Mouse (Mus musculus) myocyte (in vitro differentiated cells): ENCODE data around the gene Med7. TPM values are rescaled to one million over a fixed set of nuclear protein-coding genes. Genes with fewer than 3 reads are reported as not detected.

Source experiments
- H3K27me3 ChIP-seq: one replicate; pipeline ENCODE4 v1.6.1; 2011; ENCODE audit not compliant: control insufficient read depth, insufficient read depth, insufficient read length
- H3K36me3 ChIP-seq: one replicate; pipeline ENCODE4 v1.6.1; 2011; ENCODE audit not compliant: control insufficient read depth, insufficient read depth
- H3K4me2 ChIP-seq: one replicate; pipeline ENCODE4 v1.6.1; 2011; ENCODE audit warnings: low read depth, control low read depth
- H3K4me3 ChIP-seq: one replicate; pipeline ENCODE4 v1.5.1; 2011; ENCODE audit warnings: mild to moderate bottlenecking, control low read depth, moderate library complexity
- H3K79me2 ChIP-seq: one replicate; pipeline ENCODE4 v1.6.1; 2011; ENCODE audit not compliant: control insufficient read depth, insufficient read depth
- H3ac ChIP-seq: one replicate; pipeline ENCODE4 v1.6.1; 2011; ENCODE audit not compliant: control insufficient read depth, insufficient read length
- CEBPB ChIP-seq: IDR thresholded peaks from 2 replicates; pipeline ENCODE4 v1.6.1; 2011; ENCODE audit warnings: mild to moderate bottlenecking, moderate library complexity; ENCODE audit not compliant: poor library complexity, insufficient read depth, severe bottlenecking
- E2F4 ChIP-seq: IDR thresholded peaks from one replicate; pipeline ENCODE4 v1.6.1; 2011; ENCODE audit warnings: mild to moderate bottlenecking, control low read depth, moderate library complexity; ENCODE audit not compliant: insufficient read depth
- MAX ChIP-seq: IDR thresholded peaks from one replicate; pipeline ENCODE4 v1.6.1; 2011; ENCODE audit warnings: low read depth, mild to moderate bottlenecking, control low read depth
- MYOD1 ChIP-seq, 3 experiments: IDR thresholded peaks; one replicate each; pipeline ENCODE4 v1.6.1; 2011; ENCODE audit warnings: control low read depth in 2 of 3, low read depth in 2 of 3, mild to moderate bottlenecking in 2 of 3, moderate library complexity in 1 of 3; ENCODE audit not compliant: insufficient read length in 2 of 3, control insufficient read depth in 1 of 3
- MYOG ChIP-seq, 3 experiments: IDR thresholded peaks; one replicate each; pipeline ENCODE4 v1.6.1; 2011; ENCODE audit warnings: control low read depth in 2 of 3, low read depth in 2 of 3, mild to moderate bottlenecking in 2 of 3; ENCODE audit not compliant: insufficient read length in 2 of 3, control insufficient read depth in 1 of 3, insufficient read depth in 1 of 3
- POLR2A ChIP-seq: IDR thresholded peaks from one replicate; pipeline ENCODE4 v1.6.1; 2011; ENCODE audit warnings: low read depth, mild to moderate bottlenecking, control low read depth, moderate library complexity; ENCODE audit not compliant: insufficient read length
- POLR2AphosphoS2 ChIP-seq: IDR thresholded peaks from one replicate; pipeline ENCODE4 v1.6.1; 2011; ENCODE audit warnings: low read depth, control low read depth; ENCODE audit not compliant: insufficient read length
- REST ChIP-seq: IDR thresholded peaks from one replicate; pipeline ENCODE4 v1.6.1; 2011; ENCODE audit warnings: mild to moderate bottlenecking, control low read depth, moderate library complexity; ENCODE audit not compliant: insufficient read depth, insufficient read length
- SRF ChIP-seq: IDR thresholded peaks from one replicate; pipeline ENCODE4 v1.6.1; 2011; ENCODE audit warnings: low read depth; ENCODE audit not compliant: control insufficient read depth, insufficient read length
- TCF12 ChIP-seq: IDR thresholded peaks from one replicate; pipeline ENCODE4 v1.6.1; 2011; ENCODE audit warnings: mild to moderate bottlenecking, control low read depth; ENCODE audit not compliant: poor library complexity, insufficient read depth, severe bottlenecking
- TCF3 ChIP-seq: IDR thresholded peaks from one replicate; pipeline ENCODE4 v1.6.1; 2011; ENCODE audit warnings: low read depth, control low read depth; ENCODE audit not compliant: insufficient read length
- USF1 ChIP-seq: IDR thresholded peaks from one replicate; pipeline ENCODE4 v1.6.1; 2011; ENCODE audit warnings: low read depth, mild to moderate bottlenecking, control low read depth, moderate library complexity
- polyA plus RNA-seq: library from polyadenylated mRNA; unstranded; fragments of >200 nt; fragmentation: generic; extraction: Trizol; gene quantifications from one replicate; pipeline ENCODE4 v1.2.1, GENCODE M21; 2012; ENCODE audit warnings: missing spikeins

Med7 gene
- polyA plus RNA-seq, 1 experiment: 33.1 TPM

DNA sequence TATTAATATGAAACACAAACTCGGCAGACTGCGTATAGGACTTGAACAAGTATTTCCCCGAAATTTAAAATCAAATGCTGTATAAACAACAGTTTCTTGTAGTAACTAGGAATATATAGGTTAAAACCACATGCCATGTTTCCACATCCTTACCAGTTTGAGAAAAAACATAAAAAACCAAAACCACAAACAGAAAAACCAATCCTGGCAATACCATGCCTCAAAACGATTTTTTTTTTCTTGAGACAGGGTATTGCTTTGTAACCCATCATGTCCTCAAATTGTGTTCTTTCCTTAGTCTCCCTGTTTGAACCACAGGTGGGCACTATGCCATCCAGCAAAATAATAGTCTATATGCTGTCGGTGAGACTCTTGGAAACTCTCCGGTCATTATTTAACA, 9.4 kb downstream of the Med7 start:
- Histone ChIP-seq H3K4me2 (no peak overlapping the region), H3K36me3 (peaks cover 25% of the 10 kb centered on the region), H3K4me3 (no peak overlapping the region), H3ac (no peak overlapping the region), H3K79me2 (no peaks in the 10 kb centered on the region), H3K27me3 (no peaks in the 10 kb centered on the region)
- TF ChIP-seq REST: no peak
- no peak for TF ChIP-seq USF1
- no peak for TF ChIP-seq POLR2AphosphoS2
- TF ChIP-seq CEBPB: no peak
- TF ChIP-seq MYOG (IDR thresholded peaks at IDR 0.05; ENCODE audit: control insufficient read depth in 1 of 3, insufficient read depth in 1 of 3, insufficient read length in 2 of 3, low read depth in 2 of 3): no peak
- no peak for TF ChIP-seq MYOD1 (IDR thresholded peaks at IDR 0.05; ENCODE audit: control insufficient read depth in 1 of 3, insufficient read length in 2 of 3, low read depth in 2 of 3)
- TF ChIP-seq POLR2A: no peak
- no peak for TF ChIP-seq MAX
- TF ChIP-seq SRF: no peak
- TF ChIP-seq TCF12: no peak
- no peak for TF ChIP-seq TCF3
- no peak for TF ChIP-seq E2F4

DNA sequence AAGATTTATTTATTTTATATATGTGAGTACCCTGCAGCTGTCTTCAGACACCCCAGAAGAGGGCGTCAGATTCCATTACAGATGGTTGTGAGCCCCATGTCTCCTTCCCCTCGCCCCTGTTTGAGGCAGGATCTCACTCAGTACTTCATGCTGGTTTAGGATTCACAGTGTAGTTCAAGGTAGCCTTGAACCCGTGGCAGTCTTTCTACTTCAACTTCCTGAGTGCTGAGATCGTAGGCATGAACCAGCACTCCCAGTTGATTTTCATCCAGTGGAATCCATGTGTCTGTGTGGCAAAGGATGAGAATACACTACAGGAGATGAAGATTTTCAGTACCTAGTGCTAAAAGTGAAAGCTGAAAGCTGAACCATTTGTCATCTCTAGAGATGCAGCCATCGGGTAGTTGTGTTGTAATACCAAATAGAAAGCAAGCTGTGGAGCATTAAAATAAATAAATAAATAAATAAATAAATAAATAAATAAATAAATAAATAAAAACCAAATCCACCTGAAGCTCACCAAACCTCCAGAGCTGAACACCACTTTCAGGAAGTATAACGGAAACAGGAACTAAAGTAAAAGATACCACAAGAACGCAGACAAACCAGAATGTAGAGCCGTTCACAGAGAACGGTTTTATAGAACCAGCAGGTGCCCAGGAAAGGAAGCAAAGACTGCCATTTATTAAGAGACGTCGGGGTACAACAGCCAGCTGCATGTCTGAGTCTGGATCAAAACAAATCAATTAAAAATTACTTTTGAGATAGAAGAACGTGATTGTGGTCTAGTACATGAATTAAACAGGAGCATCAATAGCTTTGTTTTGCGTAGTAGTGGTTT, 11.1 kb downstream of the Med7 start:
- H3K27me3 ChIP-seq: no peaks in the 10 kb centered on the region
- H3K36me3 ChIP-seq: peaks cover 15% of the 10 kb centered on the region
- no peak overlapping the region for H3K4me3 ChIP-seq
- no peak for TF ChIP-seq E2F4
- TF ChIP-seq SRF: no peak
- no peak for TF ChIP-seq MYOG (IDR thresholded peaks at IDR 0.05; ENCODE audit: control insufficient read depth in 1 of 3, insufficient read depth in 1 of 3, insufficient read length in 2 of 3, low read depth in 2 of 3)
- no peak for TF ChIP-seq TCF3
- TF ChIP-seq POLR2A: no peak
- no peak for TF ChIP-seq USF1
- no peak for TF ChIP-seq CEBPB
- no peak for TF ChIP-seq TCF12
- no peak for TF ChIP-seq POLR2AphosphoS2
- no peak for TF ChIP-seq MYOD1 (IDR thresholded peaks at IDR 0.05; ENCODE audit: control insufficient read depth in 1 of 3, insufficient read length in 2 of 3, low read depth in 2 of 3)
- no peak overlapping the region for H3K4me2 ChIP-seq
- no peak overlapping the region for H3ac ChIP-seq
- no peaks in the 10 kb centered on the region for H3K79me2 ChIP-seq

DNA sequence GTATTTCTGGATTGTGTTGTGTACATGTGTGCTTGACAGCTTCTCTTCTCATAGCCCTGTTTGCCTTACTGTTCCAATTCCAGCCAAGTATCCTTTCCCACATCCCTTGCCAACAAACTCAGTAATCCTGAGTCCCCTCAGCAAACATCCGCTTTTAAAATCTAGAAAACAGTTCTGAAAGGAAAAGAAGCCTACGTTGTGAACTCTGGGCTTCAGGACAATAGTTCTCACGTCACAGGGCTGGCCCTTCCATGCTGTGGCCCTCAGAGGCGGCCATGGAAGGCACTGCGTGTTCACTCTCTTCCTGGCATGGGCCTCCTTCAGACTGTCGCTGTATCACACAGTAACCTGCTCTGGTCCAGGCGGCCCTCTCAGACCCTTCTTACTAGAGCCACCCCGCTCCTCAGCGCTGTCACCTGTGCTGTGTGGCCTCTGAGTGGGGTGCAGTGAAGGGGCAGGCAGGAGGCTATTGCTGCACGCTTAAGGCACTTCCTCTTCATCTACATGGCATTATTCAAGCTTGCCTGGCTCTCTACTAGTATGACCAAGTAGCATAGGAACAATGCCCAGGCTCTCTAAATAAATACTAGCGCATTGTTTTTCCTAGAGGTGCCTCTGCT, 12.8 kb downstream of the Med7 start:
- Histone ChIP-seq H3ac (no peak overlapping the region), H3K4me3 (no peak overlapping the region), H3K36me3 (peaks cover 5% of the 10 kb centered on the region), H3K27me3 (no peaks in the 10 kb centered on the region), H3K79me2 (no peaks in the 10 kb centered on the region), H3K4me2 (no peak overlapping the region)
- no peak for TF ChIP-seq SRF
- no peak for TF ChIP-seq POLR2A
- TF ChIP-seq MYOD1 (IDR thresholded peaks at IDR 0.05; ENCODE audit: control insufficient read depth in 1 of 3, insufficient read length in 2 of 3, low read depth in 2 of 3): no peak
- TF ChIP-seq MYOG (IDR thresholded peaks at IDR 0.05; ENCODE audit: control insufficient read depth in 1 of 3, insufficient read depth in 1 of 3, insufficient read length in 2 of 3, low read depth in 2 of 3): no peak
- no peak for TF ChIP-seq CEBPB
- no peak for TF ChIP-seq MAX
- TF ChIP-seq POLR2AphosphoS2: no peak
- TF ChIP-seq TCF3: no peak
- TF ChIP-seq TCF12: no peak
- no peak for TF ChIP-seq USF1
- no peak for TF ChIP-seq REST
- no peak for TF ChIP-seq E2F4

DNA sequence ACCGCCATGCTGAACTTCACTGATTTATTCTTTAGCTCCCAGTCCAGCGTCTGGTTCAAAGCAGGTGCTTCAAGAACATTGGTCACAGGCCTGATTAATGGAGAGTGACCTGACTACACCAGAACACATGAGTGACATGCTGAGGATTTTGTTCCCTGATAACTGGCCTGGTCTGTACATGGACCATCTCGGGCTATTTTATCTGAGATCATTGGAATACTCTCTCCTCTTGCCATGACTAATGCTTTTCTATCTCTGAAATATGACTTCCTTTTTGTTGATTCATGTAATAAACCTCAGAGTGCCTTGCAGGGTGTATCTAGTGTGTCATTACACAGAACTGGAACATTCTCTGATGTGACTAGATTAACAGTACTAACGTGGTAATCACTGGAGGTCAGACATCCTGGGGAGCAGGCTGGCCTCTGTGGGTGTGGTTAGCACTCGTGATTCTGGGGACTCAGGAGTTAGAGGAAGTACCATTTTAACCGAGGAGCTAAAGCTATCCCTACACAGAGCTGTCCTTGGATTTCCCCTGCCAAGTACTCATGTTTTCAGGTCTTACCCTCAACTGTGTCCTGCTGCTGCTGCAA, 17.8 kb downstream of the Med7 start, which contains the start of gene Havcr2:
Gene Havcr2 (plus strand): TSS at position 483 of the 593 bp plus-strand sequence.
- H3K4me2 ChIP-seq: peak within 1 kb of the TSS; percentile 57
- H3K27me3 ChIP-seq: no peaks in the 10 kb centered on the region
- H3K79me2 ChIP-seq: no peaks in the 10 kb centered on the region
- H3K36me3 ChIP-seq: no peaks in the 10 kb centered on the region
- no peak within 1 kb of the TSS for H3K4me3 ChIP-seq
- no peak within 1 kb of the TSS for H3ac ChIP-seq
- TF ChIP-seq TCF3: no peak
